Mouse (Mus musculus) yolk sac, embryonic 10.5 days (tissue): Measurements from ENCODE around the gene Tdrd6.
A peak's percentile ranks its signal among the peaks of the same experiment; 100 is the strongest.

Experiments
- DNase-seq: peaks from one replicate; pipeline ENCODE4 v3.0.0-alpha.2; 2017; ENCODE audit warnings: low spot score

Gene Tdrd6

DNA sequence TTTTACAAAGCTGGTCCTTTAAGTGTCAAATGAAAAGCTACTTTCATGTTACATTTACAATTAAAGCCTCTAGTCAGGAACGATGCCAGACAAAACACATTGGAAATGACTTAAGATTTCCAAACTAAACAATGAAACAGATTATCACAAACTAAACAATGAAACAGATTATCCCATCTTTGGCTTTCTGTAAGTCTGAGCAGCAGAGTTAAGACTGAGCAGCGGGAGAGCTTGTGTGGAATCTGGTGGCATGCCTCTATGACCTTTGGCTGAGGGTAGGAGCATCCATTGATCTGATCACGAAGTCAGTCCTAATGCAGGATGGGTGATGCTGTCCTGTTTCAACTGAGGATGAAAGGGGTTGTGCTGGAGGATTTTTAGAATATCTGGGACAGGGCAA lies 17.9 kb downstream of the Tdrd6 start:
- no peak for DNase-seq

DNA sequence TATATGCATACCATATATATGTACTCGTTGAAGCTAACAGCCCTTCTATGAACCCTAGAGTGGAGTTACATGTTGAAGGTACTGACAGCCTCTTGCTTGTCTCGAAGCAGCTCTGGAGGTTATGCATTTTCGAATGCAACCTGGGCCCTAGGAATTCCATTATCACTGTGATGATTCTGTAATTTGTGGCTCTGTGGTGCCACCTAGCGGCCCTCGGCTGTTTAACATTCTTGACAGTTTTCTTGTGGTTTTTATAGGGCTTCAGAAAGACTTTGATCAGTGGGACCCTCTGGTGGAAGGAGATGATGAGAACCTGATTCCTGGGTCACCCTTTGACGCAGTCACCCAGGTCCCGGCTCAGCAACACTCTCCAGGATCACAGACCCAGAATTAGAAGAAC lies 18.5 kb downstream of the Tdrd6 start:
- DNase-seq, result peak; percentile 30

DNA sequence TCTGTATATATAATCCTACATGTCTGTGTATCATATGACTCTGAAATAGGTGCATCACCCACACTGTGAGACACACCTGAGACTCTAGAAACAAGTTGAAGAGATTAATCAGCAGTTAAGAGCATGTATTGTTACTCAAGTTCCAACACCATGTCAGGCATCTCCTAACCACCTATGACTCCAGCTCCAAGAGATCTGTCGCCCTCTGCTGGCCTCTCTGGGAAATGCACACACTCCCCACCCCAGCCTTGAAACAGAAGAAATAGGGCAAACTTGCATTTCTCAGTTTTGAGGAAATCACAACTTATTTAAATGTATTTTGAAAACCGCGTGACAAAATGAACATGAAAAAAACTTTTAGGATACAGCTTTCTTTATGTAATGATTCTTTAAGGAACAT lies 23.4 kb downstream of the Tdrd6 start:
- DNase-seq, result no peak

DNA sequence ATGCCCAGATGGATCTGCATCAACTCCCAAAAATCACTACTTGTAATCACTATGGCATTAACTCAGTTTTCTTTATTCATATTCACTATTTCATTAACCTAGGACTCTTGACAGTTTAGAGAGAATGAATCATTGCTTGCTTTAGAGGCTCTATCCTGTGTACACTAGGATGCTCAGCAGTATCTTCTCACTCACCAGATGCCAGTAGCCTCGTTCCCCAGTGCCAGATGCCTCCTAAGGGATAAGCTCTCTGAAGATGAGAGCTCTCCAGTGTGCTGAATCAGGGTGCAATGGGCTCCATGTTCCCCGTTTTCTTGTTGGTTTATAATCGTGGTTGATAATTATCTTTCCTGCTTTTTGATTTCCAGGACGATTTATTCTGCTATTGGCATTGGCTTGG lies 31.4 kb downstream of the Tdrd6 start:
- no peak for DNase-seq

DNA sequence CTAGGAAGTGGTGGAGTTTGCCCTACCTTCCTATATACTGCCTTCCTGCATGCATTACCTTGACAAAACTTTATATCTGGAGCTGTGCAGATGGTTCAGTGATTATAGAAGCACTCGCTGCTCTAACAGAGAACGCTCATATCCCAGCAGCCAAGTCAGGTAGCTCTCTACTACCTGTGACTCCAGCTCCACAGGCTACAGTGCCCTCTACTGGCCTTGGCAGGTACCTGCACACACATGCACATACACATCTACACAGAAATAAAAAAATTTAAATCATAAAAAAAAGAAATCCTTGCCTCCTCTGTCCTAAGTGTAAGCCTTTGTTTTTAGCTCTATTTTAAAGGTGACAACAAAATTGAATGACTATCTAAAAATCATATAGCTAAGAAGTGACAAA lies 32.4 kb downstream of the Tdrd6 start:
- no peak for DNase-seq

DNA sequence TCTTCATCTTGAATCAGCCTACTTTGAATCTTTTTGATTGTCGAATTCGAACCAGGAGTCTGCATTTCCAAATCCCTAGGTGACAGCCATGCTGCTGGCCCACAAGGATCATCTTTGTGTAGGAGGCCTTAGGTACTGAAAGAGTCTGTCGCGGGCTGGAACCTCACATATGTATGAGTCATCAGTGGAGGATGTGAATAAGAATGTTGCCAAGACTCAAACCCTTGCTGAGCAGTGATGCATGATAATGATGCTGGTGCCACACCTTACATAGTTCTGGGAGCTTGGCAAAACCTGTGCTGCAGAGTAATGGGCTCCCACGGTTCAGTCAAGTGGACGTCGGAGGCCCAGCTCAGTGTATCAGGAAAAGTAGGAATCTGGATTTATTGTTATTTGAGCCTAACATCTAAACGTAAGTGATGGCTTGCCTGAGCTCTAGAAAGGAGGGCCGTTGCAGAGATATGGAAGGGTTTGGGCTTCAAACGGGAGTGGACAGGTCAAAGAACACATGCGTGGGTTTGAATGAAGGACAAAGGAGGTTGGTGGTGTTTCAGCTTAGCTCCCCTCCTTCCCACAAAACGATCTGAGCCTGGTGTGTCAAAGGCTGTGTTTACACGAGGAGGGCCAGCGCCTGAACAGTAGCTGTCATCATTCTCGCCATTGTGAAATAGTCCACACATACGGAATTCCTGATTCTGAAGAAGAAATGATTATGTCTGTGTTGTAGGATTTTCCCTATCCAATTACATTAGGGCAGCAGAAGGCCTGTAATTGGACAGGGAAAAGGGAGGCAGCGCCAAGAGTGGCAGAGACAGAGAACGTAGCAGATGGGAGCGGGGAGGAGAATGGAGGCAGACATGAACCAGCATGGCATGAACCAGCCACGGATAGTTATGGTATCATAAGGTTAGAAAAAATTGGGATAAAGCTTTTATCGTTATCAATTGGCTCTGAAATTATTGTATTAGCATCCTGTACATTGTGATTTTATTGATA lies 37.5 kb downstream of the Tdrd6 start:
- no peak for DNase-seq

DNA sequence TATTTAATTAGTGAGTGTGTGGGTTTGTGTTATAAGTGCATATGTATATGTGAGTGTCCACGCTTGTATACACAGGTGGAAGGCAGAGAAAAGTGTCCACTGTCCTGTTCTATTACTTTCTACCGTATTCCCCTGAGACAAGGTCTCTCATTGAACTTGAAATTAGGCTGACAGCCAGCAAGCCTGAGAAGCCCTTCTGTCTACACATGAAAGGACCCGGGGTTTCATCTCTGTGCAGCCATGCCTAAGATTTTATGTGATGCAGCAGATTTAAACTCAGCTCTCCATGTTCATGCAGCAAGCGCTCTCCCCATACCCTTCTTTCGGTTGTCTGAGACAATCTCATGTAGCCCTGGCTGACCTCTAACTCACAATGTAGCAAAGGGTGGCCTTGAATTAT lies 39.6 kb downstream of the Tdrd6 start:
- no peak for DNase-seq

DNA sequence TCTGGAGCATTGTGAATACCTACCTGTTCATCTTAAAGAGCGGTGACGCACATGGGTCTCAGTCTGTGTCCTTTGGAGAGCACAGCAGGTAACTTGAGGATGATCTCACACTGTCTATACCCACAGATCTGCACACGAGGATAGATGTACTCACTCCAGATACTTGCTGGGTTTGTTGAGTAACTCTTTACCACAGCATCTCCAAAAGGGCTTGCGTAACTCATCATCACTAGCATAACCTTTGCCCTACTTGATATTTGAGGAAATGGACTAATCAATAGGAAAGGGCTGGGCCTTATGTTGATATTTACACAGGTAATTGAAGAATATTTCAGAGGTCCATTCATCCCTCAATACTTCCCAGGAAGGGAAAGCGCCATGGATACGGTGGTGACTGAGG lies 40.3 kb downstream of the Tdrd6 start:
- no peak for DNase-seq

DNA sequence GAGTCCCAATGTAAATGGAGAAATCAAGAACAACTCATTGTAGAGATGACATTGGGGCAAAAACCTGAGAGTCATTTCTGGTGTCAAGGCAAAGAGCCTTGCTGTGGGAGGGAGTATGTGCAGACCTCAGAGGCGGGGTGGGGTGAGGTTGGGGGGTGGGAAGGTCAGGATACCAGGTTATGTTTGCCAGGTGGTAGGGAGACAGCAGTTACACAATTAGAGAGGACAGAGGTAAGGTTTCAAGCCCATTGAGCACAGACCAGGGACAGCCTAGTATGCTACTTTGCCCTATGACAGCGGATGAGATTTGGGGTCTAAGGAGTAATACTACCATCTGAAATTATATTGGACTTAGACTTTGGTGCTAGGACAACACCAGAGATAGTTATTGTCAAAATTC lies 42.8 kb downstream of the Tdrd6 start:
- DNase-seq, result no peak

DNA sequence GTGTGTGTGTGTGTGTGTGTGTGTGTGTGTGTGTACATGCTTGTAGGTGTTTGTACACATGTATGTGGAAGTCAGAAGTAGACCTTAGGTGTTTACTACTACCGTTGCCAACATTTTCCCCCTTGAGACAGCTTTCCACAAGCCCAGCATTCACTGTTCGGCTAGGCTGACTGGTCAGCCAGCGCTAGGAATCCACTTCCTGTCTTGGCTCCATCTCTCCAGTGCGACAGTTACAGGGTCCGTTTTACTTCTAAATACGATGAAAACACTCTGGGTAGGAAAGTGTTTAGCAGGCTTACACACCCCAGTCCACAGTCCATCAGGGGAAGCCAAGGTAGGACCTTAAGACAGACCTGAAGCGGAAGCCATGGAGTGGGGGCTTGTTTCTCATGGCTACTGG lies 45.3 kb downstream of the Tdrd6 start:
- DNase-seq, result no peak

DNA sequence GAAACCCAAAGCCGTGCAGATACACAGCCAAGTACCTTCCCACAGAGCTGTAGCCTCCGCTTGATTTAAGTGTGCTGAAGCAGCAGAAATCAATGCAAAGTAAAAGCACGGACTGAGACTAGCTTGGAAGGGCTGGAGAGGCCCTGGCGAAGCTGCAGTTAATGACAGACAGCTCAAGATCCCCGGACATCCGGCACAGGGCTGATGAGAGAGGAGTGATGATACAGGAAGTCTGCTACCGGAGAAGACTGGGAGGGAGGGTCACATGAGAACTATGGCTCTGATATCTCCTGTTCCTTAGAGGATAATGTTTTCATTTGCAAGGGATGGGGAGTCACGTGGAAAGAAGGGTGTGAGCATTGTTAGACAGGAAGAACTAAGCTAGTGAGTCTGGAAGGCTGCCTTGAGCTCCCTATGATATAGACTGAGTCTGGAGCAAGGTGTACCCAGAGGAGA lies 49.1 kb downstream of the Tdrd6 start:
- DNase-seq, result peak; percentile 35

DNA sequence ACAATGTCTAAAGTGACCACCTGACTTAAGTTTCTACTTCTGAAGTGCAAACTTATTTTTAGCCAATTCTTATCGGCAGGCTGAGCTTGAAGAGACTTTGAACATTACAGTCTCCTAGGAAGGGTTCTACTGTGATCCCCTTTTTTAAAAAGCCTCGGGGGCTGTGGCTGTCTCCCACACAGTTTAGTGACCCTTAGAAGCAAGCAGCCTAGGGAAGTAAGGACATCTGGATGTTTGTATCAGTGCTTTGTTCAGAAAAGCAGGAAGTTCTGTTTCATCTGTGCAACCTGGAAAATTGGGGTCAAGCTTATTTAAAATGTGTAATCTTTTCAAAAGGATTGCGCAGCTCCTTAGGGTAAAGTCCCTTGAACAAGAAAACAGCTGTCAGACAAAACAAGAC lies 49.6 kb downstream of the Tdrd6 start:
- DNase-seq, result no peak

DNA sequence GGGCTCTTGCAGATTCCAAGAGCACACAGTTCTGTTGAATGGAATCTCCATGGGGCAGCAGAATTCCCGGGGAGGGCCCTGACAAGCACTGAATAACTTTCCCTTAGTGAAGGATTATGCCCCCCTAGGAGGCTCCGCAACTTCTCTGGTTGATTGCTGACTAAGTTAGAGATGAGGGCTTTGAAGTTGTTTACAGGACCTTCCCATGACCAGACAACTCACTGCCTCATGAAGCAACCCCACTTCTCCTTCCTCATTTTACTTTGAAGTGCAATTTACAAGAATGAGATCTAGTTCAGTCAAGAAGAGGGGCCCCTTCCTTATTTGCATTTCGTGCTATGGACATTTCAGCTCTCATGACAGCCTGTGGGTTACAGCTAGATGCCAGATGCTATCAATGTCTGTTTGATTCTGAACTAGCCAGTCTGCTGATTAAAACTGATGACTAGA lies 56.5 kb downstream of the Tdrd6 start:
- no peak for DNase-seq

DNA sequence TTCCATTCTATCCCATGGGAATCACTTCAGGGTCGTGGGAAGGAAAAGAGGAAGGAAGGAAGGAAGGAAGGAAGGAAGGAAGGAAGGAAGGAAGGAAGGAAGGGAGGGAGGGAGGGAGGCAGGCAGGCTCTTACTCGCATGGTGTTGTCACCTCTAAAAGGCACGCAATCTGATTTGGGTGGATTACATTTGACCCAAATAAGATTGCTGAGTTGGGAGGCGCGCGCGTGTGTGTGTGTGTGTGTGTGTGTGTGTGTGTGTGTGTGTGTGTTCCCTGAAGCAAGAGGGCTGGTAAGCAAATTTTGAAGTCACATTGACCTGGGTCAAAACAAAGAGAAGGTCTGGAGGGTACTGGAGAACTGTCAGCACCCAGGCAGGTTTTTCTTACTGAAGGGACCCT lies 60.8 kb downstream of the Tdrd6 start:
- no peak for DNase-seq

DNA sequence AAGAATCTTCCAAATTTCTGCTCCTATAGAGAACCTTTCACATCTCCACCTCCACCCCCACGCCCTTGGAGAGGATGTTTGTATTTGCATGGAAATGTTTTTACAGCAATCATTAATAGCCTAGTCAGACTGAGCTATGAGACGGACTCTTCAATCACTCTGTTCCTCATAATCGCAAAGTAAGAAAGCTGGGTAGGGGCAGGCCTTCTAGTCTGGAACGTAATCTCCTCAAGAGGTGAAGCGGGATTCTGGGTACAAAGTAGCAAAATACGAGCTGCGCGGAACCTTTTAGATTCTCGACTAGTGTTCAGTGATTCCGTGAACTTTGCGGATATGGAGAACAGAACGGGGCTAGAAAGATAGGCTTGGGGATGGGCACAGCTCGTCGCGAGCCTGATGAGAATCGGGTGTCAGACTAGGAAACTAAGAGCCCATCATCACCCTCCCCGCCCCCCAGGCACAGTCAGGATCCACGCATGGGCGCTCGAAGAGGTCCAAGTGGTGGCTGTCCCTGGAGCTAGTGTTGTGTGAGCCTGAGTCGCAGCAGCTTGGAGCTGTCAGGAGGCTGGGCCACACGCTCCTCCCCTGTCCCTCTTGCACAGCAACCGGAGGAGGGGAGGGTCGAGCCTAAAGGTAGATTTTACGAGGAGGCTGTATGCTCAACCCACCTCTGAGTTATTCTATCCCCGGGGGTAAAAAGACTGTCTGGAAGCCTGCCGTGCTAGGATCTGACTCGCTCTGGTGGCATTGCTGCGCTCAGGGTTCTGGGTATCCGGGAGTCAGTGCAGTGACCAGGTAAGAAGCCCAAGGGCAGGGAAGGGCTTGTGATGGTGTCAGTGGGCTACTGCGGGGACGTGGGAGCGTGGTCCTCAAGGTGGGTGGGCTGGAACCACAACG lies 61.9 kb downstream of the Tdrd6 start, which contains the start of gene Pla2g7:
Gene Pla2g7, plus strand, starts transcription at position 107 of the 897 bp plus-strand sequence.
- DNase-seq, result peak; percentile 31

DNA sequence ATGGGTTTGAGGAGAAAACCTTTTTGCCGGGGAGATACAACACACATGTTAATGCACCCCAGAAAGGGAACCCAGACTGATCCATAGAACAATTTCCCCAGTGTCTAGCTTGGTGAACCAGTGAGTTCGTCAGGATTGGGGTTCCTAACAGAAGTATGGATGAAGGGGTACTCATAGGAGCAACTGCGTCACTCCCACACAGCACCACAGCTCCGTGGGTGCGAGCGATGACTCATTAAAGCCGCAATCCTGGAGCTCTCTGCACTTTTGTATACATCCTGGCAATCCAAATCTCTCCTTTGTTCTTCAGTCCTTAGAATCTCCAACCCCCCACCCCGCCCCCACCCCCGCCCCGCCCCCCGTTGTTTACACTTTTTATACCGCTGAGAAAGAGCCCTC lies 62.5 kb downstream of the Tdrd6 start:
- no peak for DNase-seq
